Mouse (Mus musculus): Measurements from ENCODE around the gene Chil1.
A peak's percentile ranks its signal among the peaks of the same experiment; 100 is the strongest.

Chil1 gene

GRCm38 (mm10) chr1:134182025-134182424, at the start of gene Chil1:
Gene Chil1 (plus strand): TSS chr1:134182176.
- peak in 1 of 2 experiments; percentile 46 for DNase-seq (ENCODE audit: inconsistent age in 2 of 2, low spot score in 1 of 2)

- DNase-seq (ENCODE audit: inconsistent age in 2 of 2, low spot score in 1 of 2) = no peak
Measured at GRCm38 (mm10) chr1:134133316-134133715, 48.7 kb upstream of the Chil1 start.

GRCm38 (mm10) chr1:134136351-134136750, 45.6 kb upstream of the Chil1 start:
- DNase-seq (ENCODE audit: inconsistent age in 2 of 2, low spot score in 1 of 2) = no peak

- DNase-seq (ENCODE audit: inconsistent age in 2 of 2, low spot score in 1 of 2) = no peak
Measured at GRCm38 (mm10) chr1:134138424-134138823, 43.6 kb upstream of the Chil1 start.

GRCm38 (mm10) chr1:134142363-134142794, 39.6 kb upstream of the Chil1 start:
- no peak for DNase-seq (ENCODE audit: inconsistent age in 2 of 2, low spot score in 1 of 2)

- no peak for DNase-seq (ENCODE audit: inconsistent age in 2 of 2, low spot score in 1 of 2)
Measured at GRCm38 (mm10) chr1:134146066-134146465, 35.9 kb upstream of the Chil1 start.

GRCm38 (mm10) chr1:134150076-134150475, 31.9 kb upstream of the Chil1 start:
- no peak for DNase-seq (ENCODE audit: inconsistent age in 2 of 2, low spot score in 1 of 2)

- DNase-seq (ENCODE audit: inconsistent age in 2 of 2, low spot score in 1 of 2) = no peak
Measured at GRCm38 (mm10) chr1:134150745-134151144, 31.2 kb upstream of the Chil1 start.

- DNase-seq (ENCODE audit: inconsistent age in 2 of 2, low spot score in 1 of 2) = peak; percentile 80 to 93
Measured at GRCm38 (mm10) chr1:134151655-134152412, 30.1 kb upstream of the Chil1 start.

GRCm38 (mm10) chr1:134152626-134153590, 29.1 kb upstream of the Chil1 start:
- no peak for DNase-seq (ENCODE audit: inconsistent age in 2 of 2, low spot score in 1 of 2)

GRCm38 (mm10) chr1:134154121-134154520, 27.9 kb upstream of the Chil1 start:
- no peak for DNase-seq (ENCODE audit: inconsistent age in 2 of 2, low spot score in 1 of 2)

GRCm38 (mm10) chr1:134154655-134155054, 27.3 kb upstream of the Chil1 start:
- no peak for DNase-seq (ENCODE audit: inconsistent age in 2 of 2, low spot score in 1 of 2)

- no peak for DNase-seq (ENCODE audit: inconsistent age in 2 of 2, low spot score in 1 of 2)
Measured at GRCm38 (mm10) chr1:134160404-134160803, 21.6 kb upstream of the Chil1 start.

- DNase-seq (ENCODE audit: inconsistent age in 2 of 2, low spot score in 1 of 2) = no peak
Measured at GRCm38 (mm10) chr1:134161399-134161798, 20.6 kb upstream of the Chil1 start.

GRCm38 (mm10) chr1:134162510-134163225, 19.3 kb upstream of the Chil1 start:
- no peak for DNase-seq (ENCODE audit: inconsistent age in 2 of 2, low spot score in 1 of 2)

GRCm38 (mm10) chr1:134163476-134163875, 18.5 kb upstream of the Chil1 start:
- no peak for DNase-seq (ENCODE audit: inconsistent age in 2 of 2, low spot score in 1 of 2)

- no peak for DNase-seq (ENCODE audit: inconsistent age in 2 of 2, low spot score in 1 of 2)
Measured at GRCm38 (mm10) chr1:134164454-134164853, 17.5 kb upstream of the Chil1 start.

GRCm38 (mm10) chr1:134166547-134166946, 15.4 kb upstream of the Chil1 start:
- no peak for DNase-seq (ENCODE audit: inconsistent age in 2 of 2, low spot score in 1 of 2)

GRCm38 (mm10) chr1:134167416-134168305, 14.3 kb upstream of the Chil1 start:
- no peak for DNase-seq (ENCODE audit: inconsistent age in 2 of 2, low spot score in 1 of 2)

GRCm38 (mm10) chr1:134168567-134168966, 13.4 kb upstream of the Chil1 start:
- DNase-seq (ENCODE audit: inconsistent age in 2 of 2, low spot score in 1 of 2) = no peak
